Mouse (Mus musculus) gastrocnemius, postnatal 14 days (tissue): Measurements from ENCODE around the gene Lrpprc. TPM values are rescaled to one million over a fixed set of nuclear protein-coding genes. Genes with fewer than 3 reads are reported as not detected.

Experiments
- total RNA-seq, 2 experiments: library from RNA; stranded (reverse); gene quantifications; 2 replicates each; pipeline ENCODE4 v1.2.3; 2021

The Lrpprc gene
- total RNA-seq, 2 experiments from 2014 or later, result 59.7 to 65.7 TPM

Other genes starting within 250 kb of the Lrpprc start
- 1 to 10 TPM; 3.1 to 3.5 TPM for gene Dync2li1, start 164.3 kb downstream of the Lrpprc start, total RNA-seq
- gene Abcg8, start 114.5 kb downstream of the Lrpprc start, total RNA-seq, result not detected
- not detected for gene Abcg5, start 107.8 kb downstream of the Lrpprc start, total RNA-seq
- 100 to 1,000 TPM; 137 to 144 TPM for gene Ppm1b, start 166.0 kb upstream of the Lrpprc start, total RNA-seq
- not detected for gene Slc3a1, start 237.6 kb upstream of the Lrpprc start, total RNA-seq